18 mouse cellular contexts compared by ENCODE assay signal in genomic region chr7:120862626-120863025, GRCm38 (mm10). TPM values are rescaled to one million over a fixed set of nuclear protein-coding genes. Genes with fewer than 3 reads are reported as not detected.
DNase-seq lines count a peak whose midpoint lies in the region; ATAC-seq and TF ChIP-seq lines count a peak whose summit lies in the region.
"Had no signal": no experiment of that assay in that cellular context is flagged by ENCODE, and none has a peak within 500 bp of the region (broad histone marks: within the 10 kb centered on the region; RNA-seq: fewer than 3 reads in every experiment).

No protein-coding gene starts in this region.

- ATAC-seq in heart, embryonic 16.5 days (replicated peaks; ENCODE audit: extremely low read depth, insufficient read depth, low FRiP score): no peak
- ATAC-seq in heart, embryonic 12.5 days (ENCODE audit: insufficient number of reproducible peaks, low FRiP score): no peak
- ATAC-seq in embryonic facial prominence, embryonic 13.5 days (ENCODE audit: insufficient number of reproducible peaks, insufficient read depth, low FRiP score, low TSS enrichment, low read depth): 0 out of 2 replicates have a peak, but pooled peaks have one; percentile 38
- no peak for ATAC-seq in liver, embryonic 12.5 days
- no peak for ATAC-seq in midbrain, postnatal 0 days (ENCODE audit: low FRiP score)
- ATAC-seq: forebrain, embryonic 14.5 days; hindbrain, postnatal 0 days had no signal

- no peak overlapping the region for H3K4me2 ChIP-seq in heart, embryonic 16.5 days (ENCODE audit: low read depth, low read length)
- no peak overlapping the region for H3K4me2 ChIP-seq in heart, embryonic 12.5 days
- H3K4me2 ChIP-seq in embryonic facial prominence, embryonic 13.5 days: peak overlapping the region; percentile 38
- peak overlapping the region; percentile 66 for H3K4me2 ChIP-seq in liver, embryonic 12.5 days
- no peak overlapping the region for H3K4me2 ChIP-seq in midbrain, postnatal 0 days (ENCODE audit: low read depth, low read length, poor library complexity, severe bottlenecking)
- H3K4me2 ChIP-seq: neural tube, embryonic 13.5 days had no signal

- TF ChIP-seq CTCF in midbrain, postnatal 0 days (IDR thresholded peaks at IDR 0.05): no peak

- H3K4me1 ChIP-seq in heart, embryonic 16.5 days (ENCODE audit: control insufficient read depth, insufficient read depth, low read length): peaks cover 53% of the 10 kb centered on the region
- peaks cover 68% of the 10 kb centered on the region for H3K4me1 ChIP-seq in heart, embryonic 12.5 days (replicated peaks)
- H3K4me1 ChIP-seq in embryonic facial prominence, embryonic 13.5 days: peaks cover 67% of the 10 kb centered on the region
- H3K4me1 ChIP-seq in liver, embryonic 12.5 days: peaks cover 95% of the 10 kb centered on the region
- H3K4me1 ChIP-seq in midbrain, postnatal 0 days (ENCODE audit: insufficient read depth, low read length): peaks cover 2% of the 10 kb centered on the region; the same call in 1 of the 2 replicates

- no peaks in the 10 kb centered on the region for H3K27me3 ChIP-seq in heart, embryonic 16.5 days (ENCODE audit: control insufficient read depth, insufficient read depth, low read length)
- H3K27me3 ChIP-seq in heart, embryonic 12.5 days (replicated peaks): no peaks in the 10 kb centered on the region
- H3K27me3 ChIP-seq in embryonic facial prominence, embryonic 13.5 days: no peaks in the 10 kb centered on the region
- H3K27me3 ChIP-seq in liver, embryonic 12.5 days (replicated peaks): no peaks in the 10 kb centered on the region
- H3K27me3 ChIP-seq in midbrain, postnatal 0 days (ENCODE audit: insufficient read depth, low read length): no peaks in the 10 kb centered on the region
- H3K27me3 ChIP-seq: neural tube, embryonic 13.5 days had no signal

- peak overlapping the region; percentile 34; the same call in 1 of the 2 replicates for H3K9ac ChIP-seq in heart, embryonic 16.5 days (ENCODE audit: low read length)
- H3K9ac ChIP-seq in heart, embryonic 12.5 days: no peak overlapping the region
- H3K9ac ChIP-seq in embryonic facial prominence, embryonic 13.5 days: no peak overlapping the region
- peak overlapping the region; percentile 71 for H3K9ac ChIP-seq in liver, embryonic 12.5 days
- H3K9ac ChIP-seq in midbrain, postnatal 0 days (replicated peaks; ENCODE audit: low read length, poor library complexity, severe bottlenecking): no peak overlapping the region
- H3K9ac ChIP-seq: neural tube, embryonic 13.5 days had no signal

- 65% methylated on average over 7 of the region's 7 CpGs for WGBS in heart, embryonic 16.5 days
- WGBS in heart, embryonic 12.5 days: 59% methylated on average over 7 of the region's 7 CpGs
- 22% methylated on average over 7 of the region's 7 CpGs for WGBS in embryonic facial prominence, embryonic 13.5 days
- WGBS in liver, embryonic 12.5 days (ENCODE audit: insufficient replicate concordance): 60% methylated on average over 7 of the region's 7 CpGs
- 65% methylated on average over 7 of the region's 7 CpGs for WGBS in midbrain, postnatal 0 days

- H3K9me3 ChIP-seq in heart, embryonic 16.5 days (replicated peaks; ENCODE audit: control insufficient read depth, low read length): no peaks in the 10 kb centered on the region
- H3K9me3 ChIP-seq in heart, embryonic 12.5 days (replicated peaks): no peaks in the 10 kb centered on the region
- no peaks in the 10 kb centered on the region for H3K9me3 ChIP-seq in embryonic facial prominence, embryonic 13.5 days
- no peaks in the 10 kb centered on the region for H3K9me3 ChIP-seq in liver, embryonic 12.5 days (replicated peaks)
- no peaks in the 10 kb centered on the region for H3K9me3 ChIP-seq in midbrain, postnatal 0 days (ENCODE audit: low read length)
- H3K9me3 ChIP-seq: neural tube, embryonic 13.5 days had no signal

- H3K27ac ChIP-seq in heart, embryonic 16.5 days (ENCODE audit: low read length): peak overlapping the region; percentile 53; the same call in 1 of the 2 replicates
- no peak overlapping the region for H3K27ac ChIP-seq in heart, embryonic 12.5 days (ENCODE audit: poor library complexity, severe bottlenecking)
- peak overlapping the region; percentile 74 for H3K27ac ChIP-seq in embryonic facial prominence, embryonic 13.5 days
- H3K27ac ChIP-seq in liver, embryonic 12.5 days: peak overlapping the region; percentile 97
- H3K27ac ChIP-seq in midbrain, postnatal 0 days (ENCODE audit: low read depth, low read length): no peak overlapping the region
- H3K27ac ChIP-seq: hindbrain, postnatal 0 days; neural tube, embryonic 13.5 days had no signal

- DNase-seq in embryo, embryonic 10 days (ENCODE audit: low spot score): peak; percentile 48
- DNase-seq in adrenal gland, adult (ENCODE audit: inconsistent age in 2 of 2, low spot score in 1 of 2): no peak
- no peak for DNase-seq in layer of hippocampus, adult 18-20 months (ENCODE audit: low spot score in 2 of 2)
- no peak for DNase-seq in midbrain, postnatal 0 days (ENCODE audit: low spot score)
- DNase-seq: cerebellum, postnatal 25 days; kidney, postnatal 4 days; midbrain, embryonic 14.5 days had no signal

- H3K4me3 ChIP-seq in heart, embryonic 16.5 days (ENCODE audit: low read length): no peak overlapping the region
- H3K4me3 ChIP-seq in heart, embryonic 12.5 days: no peak overlapping the region
- no peak overlapping the region for H3K4me3 ChIP-seq in embryonic facial prominence, embryonic 13.5 days
- H3K4me3 ChIP-seq in liver, embryonic 12.5 days: no peak overlapping the region
- no peak overlapping the region for H3K4me3 ChIP-seq in midbrain, postnatal 0 days (ENCODE audit: low read depth, low read length)
- H3K4me3 ChIP-seq: neural tube, embryonic 13.5 days had no signal

- H3K36me3 ChIP-seq in heart, embryonic 16.5 days (ENCODE audit: control insufficient read depth, insufficient read depth): peaks cover 6% of the 10 kb centered on the region; the same call in 1 of the 2 replicates
- peaks cover 12% of the 10 kb centered on the region; the same call in 1 of the 2 replicates for H3K36me3 ChIP-seq in heart, embryonic 12.5 days
- peaks cover 19% of the 10 kb centered on the region for H3K36me3 ChIP-seq in embryonic facial prominence, embryonic 13.5 days
- H3K36me3 ChIP-seq in liver, embryonic 12.5 days: peaks cover 47% of the 10 kb centered on the region
- 0 out of 2 replicates have a peak, but pooled peaks cover 2% of the 10 kb centered on the region for H3K36me3 ChIP-seq in midbrain, postnatal 0 days (ENCODE audit: insufficient read depth, low read length)

RNA-seq across cellular contexts. Expression of gene Eef2k, which starts 20.0 kb away (rescaled TPM):
- 35.8 and 42.5 TPM in 2 replicates for polyA plus RNA-seq in heart, embryonic 16.5 days (2015; fragmentation: Nextera tagmentation; extraction: Ambion mirVana)
- 14.9 and 17.1 TPM in 2 replicates for polyA plus RNA-seq in heart, embryonic 12.5 days (2016; fragmentation: Nextera tagmentation; extraction: Ambion mirVana)
- polyA plus RNA-seq in embryonic facial prominence, embryonic 13.5 days (2015; fragmentation: Nextera tagmentation; extraction: Ambion mirVana): 36.6 and 39.4 TPM in 2 replicates
- 44.3 and 45.0 TPM in 2 replicates for polyA plus RNA-seq in liver, embryonic 12.5 days (2016; fragmentation: Nextera tagmentation; extraction: Ambion mirVana)
- total RNA-seq in layer of hippocampus, adult 18-20 months (2021): 10 to 100 TPM; 25.2 to 29.2 TPM
- 29.4 and 42.0 TPM in 2 replicates for total RNA-seq in midbrain, postnatal 0 days (2014; rRNA removed)
- polyA plus RNA-seq in midbrain, postnatal 0 days (2015; fragmentation: Nextera tagmentation; extraction: Ambion mirVana): 30.7 and 31.1 TPM in 2 replicates

RNA-seq across cellular contexts. Expression of gene Gm5737, which starts 50.5 kb away (rescaled TPM):
- not detected in 2 replicates for polyA plus RNA-seq in heart, embryonic 16.5 days (2015; fragmentation: Nextera tagmentation; extraction: Ambion mirVana)
- polyA plus RNA-seq in heart, embryonic 12.5 days (2016; fragmentation: Nextera tagmentation; extraction: Ambion mirVana): not detected in 2 replicates
- not detected in 2 replicates for polyA plus RNA-seq in embryonic facial prominence, embryonic 13.5 days (2015; fragmentation: Nextera tagmentation; extraction: Ambion mirVana)
- polyA plus RNA-seq in liver, embryonic 12.5 days (2016; fragmentation: Nextera tagmentation; extraction: Ambion mirVana): not detected in 2 replicates
- total RNA-seq in layer of hippocampus, adult 18-20 months (2021): under 1 TPM in 1 of 2 experiments, not detected in 1; 0.32 TPM
- total RNA-seq in midbrain, postnatal 0 days (2014; rRNA removed): not detected in 2 replicates
- 0.22 TPM in 1 of 2 replicates, not detected in the other for polyA plus RNA-seq in midbrain, postnatal 0 days (2015; fragmentation: Nextera tagmentation; extraction: Ambion mirVana)
- total RNA-seq: adrenal gland, adult 18-20 months; granulocyte monocyte progenitor cell, adult 5-6 weeks; left cerebral cortex, adult 18-20 months had no signal
- polyA plus RNA-seq: forebrain, embryonic 14.5 days; lung, embryonic 16.5 days; neural tube, embryonic 13.5 days had no signal

RNA-seq across cellular contexts. Expression of gene Polr3e, which starts 54.9 kb away (rescaled TPM):
- polyA plus RNA-seq in heart, embryonic 16.5 days (2015; fragmentation: Nextera tagmentation; extraction: Ambion mirVana): 21.4 and 22.1 TPM in 2 replicates
- polyA plus RNA-seq in heart, embryonic 12.5 days (2016; fragmentation: Nextera tagmentation; extraction: Ambion mirVana): 24.4 and 25.9 TPM in 2 replicates
- 37.9 and 38.2 TPM in 2 replicates for polyA plus RNA-seq in embryonic facial prominence, embryonic 13.5 days (2015; fragmentation: Nextera tagmentation; extraction: Ambion mirVana)
- 27.4 and 27.9 TPM in 2 replicates for polyA plus RNA-seq in liver, embryonic 12.5 days (2016; fragmentation: Nextera tagmentation; extraction: Ambion mirVana)
- total RNA-seq in layer of hippocampus, adult 18-20 months (2021): 10 to 100 TPM; 24.3 to 28.0 TPM
- total RNA-seq in midbrain, postnatal 0 days (2014; rRNA removed): 29.4 and 30.6 TPM in 2 replicates
- polyA plus RNA-seq in midbrain, postnatal 0 days (2015; fragmentation: Nextera tagmentation; extraction: Ambion mirVana): 18.6 and 20.4 TPM in 2 replicates

Comparison
In these comparisons a context has a peak if more than half of its experiments do, and no peak if none do; other contexts are left out.
1. H3K27ac ChIP-seq: peak in heart, embryonic 16.5 days (single experiment), embryonic facial prominence, embryonic 13.5 days (single experiment) and liver, embryonic 12.5 days (single experiment); none in heart, embryonic 12.5 days (single experiment) and midbrain, postnatal 0 days (single experiment).
2. H3K9ac ChIP-seq: peak in heart, embryonic 16.5 days (single experiment) and liver, embryonic 12.5 days (single experiment); none in heart, embryonic 12.5 days (single experiment), embryonic facial prominence, embryonic 13.5 days (single experiment) and midbrain, postnatal 0 days (single experiment).
3. H3K4me2 ChIP-seq: peak in embryonic facial prominence, embryonic 13.5 days (single experiment) and liver, embryonic 12.5 days (single experiment); none in heart, embryonic 16.5 days (single experiment), heart, embryonic 12.5 days (single experiment) and midbrain, postnatal 0 days (single experiment).